Mouse (Mus musculus) heart, postnatal 0 days (tissue): ENCODE results near the gene St6galnac3. TPM values are rescaled to one million over a fixed set of nuclear protein-coding genes. Genes with fewer than 3 reads are reported as not detected.

ENCODE experiments used
- ATAC-seq: fragments of 200-750 bp; cut with Nextera tagmentation; 2 replicates; pipeline ENCODE4 v1.8.0; 2017; ENCODE audit warnings: low read depth, moderate number of reproducible peaks, moderate library complexity; ENCODE audit not compliant: insufficient read depth
- DNase-seq: peaks from one replicate; pipeline ENCODE4 v3.0.0-alpha.2; 2016; ENCODE audit warnings: low spot score
- H3K27ac ChIP-seq: fragments of 300-500 bp; sonication (generic); 2 replicates; pipeline ENCODE4 v1.5.1; 2014; ENCODE audit warnings: low read depth, mild to moderate bottlenecking
- H3K27me3 ChIP-seq: fragments of 300-500 bp; sonication (generic); 2 replicates; pipeline ENCODE4 v1.6.1; 2014; ENCODE audit warnings: low read length, mixed read lengths; ENCODE audit not compliant: control insufficient read depth, insufficient read depth
- H3K36me3 ChIP-seq: fragments of 300-500 bp; sonication (generic); replicated peaks from 2 replicates; pipeline ENCODE4 v1.6.1; 2014; ENCODE audit warnings: low read length, mixed read lengths; ENCODE audit not compliant: control insufficient read depth, insufficient read depth
- H3K4me1 ChIP-seq: fragments of 300-500 bp; sonication (generic); 2 replicates; pipeline ENCODE4 v1.6.1; 2014; ENCODE audit warnings: antibody characterized with exemption; ENCODE audit not compliant: control insufficient read depth, insufficient read depth
- H3K4me2 ChIP-seq: fragments of 300-500 bp; sonication (generic); 2 replicates; pipeline ENCODE4 v1.6.1; 2014; ENCODE audit warnings: low read depth, mild to moderate bottlenecking, low read length, moderate library complexity
- H3K4me3 ChIP-seq: fragments of 300-500 bp; sonication (generic); 2 replicates; pipeline ENCODE4 v1.5.1; 2014; ENCODE audit warnings: low read depth, low read length
- H3K9ac ChIP-seq: fragments of 300-500 bp; sonication (generic); replicated peaks from 2 replicates; pipeline ENCODE4 v1.6.1; 2014; ENCODE audit warnings: low read depth, low read length, mixed read lengths
- H3K9me3 ChIP-seq: fragments of 300-500 bp; sonication (generic); replicated peaks from 2 replicates; pipeline ENCODE4 v1.6.1; 2016; ENCODE audit warnings: low read length; ENCODE audit not compliant: control insufficient read depth
- CTCF ChIP-seq: IDR thresholded peaks from 2 replicates; pipeline ENCODE4 v1.5.1; 2016; ENCODE audit warnings: antibody characterized with exemption, control low read depth, low read depth
- EP300 ChIP-seq: IDR thresholded peaks from 2 replicates; pipeline ENCODE4 v1.6.1; 2016; ENCODE audit warnings: antibody characterized with exemption, low read depth
- WGBS: fragments of 180-500 bp; shearing (Covaris S2); extraction: QIAGEN DNeasy Blood & Tissue Kit; methylation state at CpG from one replicate; pipeline ENCODE4 v1.1.7; 2014; 5-methylcytosine and 5-hydroxymethylcytosine counted together
- polyA plus RNA-seq: library from polyadenylated mRNA; unstranded; fragments of >200 nt; fragmentation: Nextera tagmentation; extraction: Ambion mirVana; gene quantifications from 2 replicates; pipeline ENCODE4 v1.2.1, GENCODE M21; 2015
- total RNA-seq: library from RNA; depleted of rRNA; stranded (reverse); fragments of >200 nt; gene quantifications from 2 replicates; pipeline ENCODE4 v1.2.3, GENCODE M21; 2014; ENCODE audit warnings: low replicate concordance

The St6galnac3 gene
- total and polyA plus RNA-seq, 2 experiments from 2014 or later = 9.7 to 22.5 TPM

DNA sequence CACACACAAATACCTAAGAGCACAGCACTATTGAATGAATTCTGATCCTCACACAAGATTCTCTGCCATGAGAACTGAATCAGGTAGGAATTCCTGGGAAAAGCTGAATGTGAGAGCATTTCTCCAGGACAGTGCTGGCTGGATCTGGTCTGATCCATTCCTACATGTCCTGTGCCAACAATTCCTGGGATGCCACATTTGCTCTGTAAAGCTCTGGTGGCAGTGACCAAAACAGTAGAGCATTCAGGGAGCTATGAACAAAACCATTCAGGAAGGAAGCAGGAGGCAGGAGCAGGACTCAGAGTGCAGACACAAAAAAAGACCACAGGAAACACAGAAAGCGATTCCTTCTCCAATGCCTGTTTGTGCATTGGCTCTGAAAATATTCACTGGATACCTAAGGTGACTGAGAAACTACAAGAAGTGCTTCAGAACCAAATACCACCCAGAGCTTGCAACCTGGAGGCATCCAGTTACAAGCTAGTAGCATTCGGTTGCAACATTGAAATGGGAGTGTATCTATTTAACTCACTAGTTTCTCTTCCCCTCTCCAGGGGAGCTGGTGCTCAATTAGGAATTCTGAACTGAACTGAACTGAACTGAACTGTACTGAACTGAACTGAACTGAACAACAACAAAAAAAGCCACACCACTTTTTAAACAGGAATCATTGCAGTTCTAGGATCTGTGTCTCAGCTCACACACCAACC lies 88.7 kb downstream of the St6galnac3 start:
- no peak for DNase-seq
- no peak overlapping the region for H3K4me2 ChIP-seq
- TF ChIP-seq EP300 = no peak
- TF ChIP-seq CTCF = no peak
- H3K36me3 ChIP-seq = no peaks in the 10 kb centered on the region
- H3K4me1 ChIP-seq = no peaks in the 10 kb centered on the region
- H3K4me3 ChIP-seq = no peak overlapping the region
- H3K27ac ChIP-seq = no peak overlapping the region
- WGBS = 33% methylated on average over 2 of the region's 2 CpGs
- no peak for ATAC-seq
- no peak overlapping the region for H3K9ac ChIP-seq
- H3K9me3 ChIP-seq = no peaks in the 10 kb centered on the region
- no peaks in the 10 kb centered on the region for H3K27me3 ChIP-seq

DNA sequence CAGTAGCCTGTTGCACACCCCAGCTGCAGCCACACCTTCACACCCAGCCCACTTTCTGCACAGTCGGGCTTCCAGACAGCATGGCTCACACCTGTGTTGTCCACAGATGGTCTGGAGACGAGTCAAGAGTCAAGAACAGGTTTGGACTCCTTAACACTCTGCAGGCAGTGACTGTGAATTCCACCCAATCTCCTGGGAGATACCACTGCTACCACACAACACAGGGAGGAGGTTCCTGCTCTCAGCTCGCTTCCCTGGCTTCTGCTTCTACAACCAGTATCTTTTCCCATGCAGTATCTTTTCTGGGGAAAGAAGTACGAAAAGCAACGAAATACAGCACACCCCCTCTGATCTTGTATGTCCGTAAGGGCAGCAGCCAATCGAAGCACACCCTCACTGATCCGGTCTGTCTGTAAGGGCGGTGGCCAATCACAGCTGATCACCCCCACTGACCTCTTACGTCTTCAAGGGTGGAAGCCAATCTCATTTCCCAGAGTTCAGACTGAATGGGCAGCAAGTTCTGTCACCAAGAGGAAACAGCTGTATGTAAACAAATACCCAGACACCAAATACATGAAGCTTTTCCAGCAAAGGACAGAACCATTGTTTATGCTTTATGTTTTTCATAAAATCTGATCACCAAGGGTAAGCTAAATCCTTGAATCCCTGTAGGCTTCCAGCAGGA lies 92.8 kb downstream of the St6galnac3 start:
- Histone ChIP-seq H3K4me3 (no peak overlapping the region), H3K4me1 (no peaks in the 10 kb centered on the region), H3K27me3 (no peaks in the 10 kb centered on the region), H3K4me2 (no peak overlapping the region), H3K36me3 (no peaks in the 10 kb centered on the region), H3K9ac (no peak overlapping the region), H3K9me3 (no peaks in the 10 kb centered on the region), H3K27ac (no peak overlapping the region)
- ATAC-seq (no peak), DNase-seq (peak; percentile 16)
- 47% methylated on average over 10 of the region's 10 CpGs for WGBS
- no peak for TF ChIP-seq EP300
- no peak for TF ChIP-seq CTCF

DNA sequence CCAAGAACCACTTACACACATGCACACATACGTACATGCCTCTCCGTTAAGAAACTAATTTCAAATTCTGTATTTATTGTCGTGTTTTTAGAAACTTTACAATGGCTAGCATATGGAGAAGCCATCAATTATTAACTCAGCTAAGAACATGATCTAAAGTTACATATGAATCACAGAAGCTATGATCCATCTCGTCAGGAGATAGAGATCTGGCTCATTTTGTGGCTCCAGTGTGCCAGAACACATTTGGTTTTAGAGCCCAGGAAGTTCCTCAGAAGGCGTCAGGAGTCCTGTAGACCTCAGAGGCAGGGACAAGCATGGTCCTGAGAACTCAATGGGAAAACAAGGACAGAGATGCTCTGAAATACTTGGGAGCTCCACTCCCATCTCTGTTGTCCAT lies 98.7 kb downstream of the St6galnac3 start:
- TF ChIP-seq CTCF (no peak), EP300 (no peak)
- no peak overlapping the region for H3K9ac ChIP-seq
- WGBS = 76% methylated on average over 5 of the region's 5 CpGs
- no peaks in the 10 kb centered on the region for H3K9me3 ChIP-seq
- H3K4me2 ChIP-seq = no peak overlapping the region
- no peak overlapping the region for H3K27ac ChIP-seq
- no peak for DNase-seq
- no peaks in the 10 kb centered on the region for H3K27me3 ChIP-seq
- H3K4me1 ChIP-seq = no peaks in the 10 kb centered on the region
- H3K4me3 ChIP-seq = no peak overlapping the region
- ATAC-seq = no peak
- no peaks in the 10 kb centered on the region for H3K36me3 ChIP-seq

DNA sequence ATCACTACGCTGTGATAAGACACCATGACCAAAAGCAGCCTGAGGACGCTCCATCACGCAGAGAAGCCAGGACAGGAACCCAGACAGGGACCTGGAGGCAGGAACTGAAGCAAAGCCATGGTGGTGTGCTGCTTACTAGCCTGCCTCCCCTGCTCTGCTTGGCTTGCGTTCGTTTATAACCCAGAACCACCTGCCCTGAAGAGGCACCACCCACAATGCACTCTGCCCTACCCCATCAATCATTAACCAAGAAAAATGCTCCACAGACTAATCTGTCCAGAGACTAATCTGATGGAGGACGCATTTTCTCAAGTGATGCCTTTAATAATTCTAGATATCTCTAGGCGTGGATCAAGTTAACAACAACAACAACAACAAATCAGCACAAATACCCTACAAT lies 106.0 kb downstream of the St6galnac3 start:
- no peaks in the 10 kb centered on the region for H3K4me1 ChIP-seq
- no peaks in the 10 kb centered on the region for H3K36me3 ChIP-seq
- H3K4me3 ChIP-seq = no peak overlapping the region
- no peak overlapping the region for H3K9ac ChIP-seq
- TF ChIP-seq EP300 (no peak), CTCF (no peak)
- ATAC-seq (no peak), DNase-seq (no peak)
- 89% methylated on average over 7 of the region's 7 CpGs for WGBS
- H3K27me3 ChIP-seq = no peaks in the 10 kb centered on the region
- H3K9me3 ChIP-seq = no peaks in the 10 kb centered on the region
- no peak overlapping the region for H3K4me2 ChIP-seq
- H3K27ac ChIP-seq = no peak overlapping the region

DNA sequence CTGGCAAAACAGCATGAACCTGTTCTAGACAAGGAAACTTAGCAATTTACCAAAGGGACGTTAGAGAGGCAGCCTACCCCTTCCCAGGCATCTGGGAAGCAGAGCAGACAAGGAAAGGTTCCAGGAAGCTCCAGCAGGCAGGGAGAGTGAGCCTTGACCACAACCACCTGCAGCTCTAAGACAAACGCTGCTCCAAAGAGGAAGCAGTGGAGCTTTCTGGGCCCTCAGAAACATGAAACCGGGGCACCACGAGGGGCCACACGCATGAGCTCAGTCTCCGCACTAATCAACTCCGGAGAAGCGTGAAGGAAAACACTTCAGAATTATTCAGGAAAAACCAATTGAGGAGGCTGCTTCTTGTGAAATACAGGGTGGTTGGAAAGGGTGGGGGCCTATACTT lies 108.1 kb downstream of the St6galnac3 start:
- no peaks in the 10 kb centered on the region for H3K9me3 ChIP-seq
- H3K27me3 ChIP-seq = no peaks in the 10 kb centered on the region
- no peaks in the 10 kb centered on the region for H3K36me3 ChIP-seq
- no peak for TF ChIP-seq CTCF
- no peak for TF ChIP-seq EP300
- no peak overlapping the region for H3K27ac ChIP-seq
- no peak overlapping the region for H3K4me2 ChIP-seq
- no peaks in the 10 kb centered on the region for H3K4me1 ChIP-seq
- 52% methylated on average over 8 of the region's 8 CpGs for WGBS
- no peak for ATAC-seq
- no peak for DNase-seq
- H3K4me3 ChIP-seq = no peak overlapping the region
- no peak overlapping the region for H3K9ac ChIP-seq

DNA sequence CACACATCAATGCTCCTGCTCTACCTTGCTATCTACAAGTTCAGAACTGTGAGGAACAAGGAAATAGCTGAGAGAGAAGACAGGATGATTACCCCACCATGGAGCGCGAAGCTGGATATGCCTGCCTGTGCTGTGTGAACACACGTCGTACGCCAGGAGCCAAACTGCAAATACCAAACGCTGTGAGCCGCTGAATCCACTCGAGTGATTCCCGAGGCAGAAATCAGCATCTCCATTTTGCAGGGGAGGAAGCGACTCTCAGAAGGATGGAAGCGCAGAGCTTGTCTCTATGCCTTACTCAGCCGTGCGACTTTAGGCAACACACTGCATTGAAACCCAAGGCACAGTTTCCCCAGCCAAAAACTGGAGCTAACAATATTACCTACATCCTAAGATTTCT lies 114.7 kb downstream of the St6galnac3 start:
- H3K4me2 ChIP-seq = no peak overlapping the region
- no peaks in the 10 kb centered on the region for H3K9me3 ChIP-seq
- DNase-seq = no peak
- no peaks in the 10 kb centered on the region for H3K27me3 ChIP-seq
- TF ChIP-seq CTCF (no peak), EP300 (no peak)
- ATAC-seq = no peak
- no peaks in the 10 kb centered on the region for H3K4me1 ChIP-seq
- H3K4me3 ChIP-seq = no peak overlapping the region
- no peaks in the 10 kb centered on the region for H3K36me3 ChIP-seq
- WGBS = 77% methylated on average over 13 of the region's 13 CpGs
- H3K27ac ChIP-seq = no peak overlapping the region
- H3K9ac ChIP-seq = no peak overlapping the region
